Comparison of ENCODE assay signal across 19 mouse cellular contexts in genomic region chr2:25169778-25170177, GRCm38 (mm10). TPM values are rescaled to one million over a fixed set of nuclear protein-coding genes. Genes with fewer than 3 reads are reported as not detected.
DNase-seq lines count a peak whose midpoint lies in the region; ATAC-seq and TF ChIP-seq lines count a peak whose summit lies in the region.
"Had no signal": no experiment of that assay in that cellular context is flagged by ENCODE, and none has a peak within 500 bp of the region (broad histone marks: within the 10 kb centered on the region; RNA-seq: fewer than 3 reads in every experiment).

No protein-coding gene starts in this region.

- DNase-seq in forebrain, embryonic 11.5 days (ENCODE audit: low spot score) = peak; percentile 61
- peak; percentile 23 for DNase-seq in liver, postnatal 0 days
- no peak for DNase-seq in liver
- DNase-seq in forebrain, embryonic 14.5 days (ENCODE audit: low spot score) = no peak
- DNase-seq in retina, embryonic 14.5 days (ENCODE audit: low spot score) = peak; percentile 76
- DNase-seq in right cerebral cortex, postnatal 25 days = no peak
- DNase-seq in adrenal gland, adult 18-20 months (ENCODE audit: low spot score in 2 of 2) = no peak
- DNase-seq: cerebellum, postnatal 36 days; gastrocnemius, postnatal 25 days; kidney, adult 2 months; liver, embryonic 13.5 days; spleen, adult 18-20 months had no signal

- no peak for TF ChIP-seq CTCF in liver, postnatal 0 days (IDR thresholded peaks at IDR 0.05; ENCODE audit: low read depth)

- ATAC-seq in forebrain, embryonic 11.5 days (replicated peaks; ENCODE audit: low FRiP score) = no peak
- ATAC-seq in forebrain, embryonic 16.5 days = no peak
- ATAC-seq in liver, postnatal 0 days = no peak
- ATAC-seq in forebrain, embryonic 14.5 days = no peak

- no peak overlapping the region for H3K4me3 ChIP-seq in forebrain, embryonic 11.5 days (ENCODE audit: low read depth, low read length)
- H3K4me3 ChIP-seq in forebrain, embryonic 16.5 days (replicated peaks; ENCODE audit: low read length) = no peak overlapping the region
- no peak overlapping the region for H3K4me3 ChIP-seq in liver, postnatal 0 days (ENCODE audit: low read depth, low read length)
- H3K4me3 ChIP-seq in forebrain, embryonic 14.5 days (ENCODE audit: low read depth, low read length) = no peak overlapping the region
- H3K4me3 ChIP-seq: erythroblast, embryonic 14.5 days; liver, embryonic 13.5 days had no signal

- TF ChIP-seq EP300 in liver, postnatal 0 days (IDR thresholded peaks at IDR 0.05; ENCODE audit: low read depth) = no peak

- no peak overlapping the region for H3K4me2 ChIP-seq in forebrain, embryonic 11.5 days (ENCODE audit: low read depth, low read length, severe bottlenecking)
- no peak overlapping the region for H3K4me2 ChIP-seq in forebrain, embryonic 16.5 days (ENCODE audit: low read length)
- H3K4me2 ChIP-seq in liver, postnatal 0 days (ENCODE audit: low read depth, low read length) = no peak overlapping the region
- no peak overlapping the region for H3K4me2 ChIP-seq in forebrain, embryonic 14.5 days (ENCODE audit: low read length)
- H3K4me2 ChIP-seq: liver, embryonic 13.5 days had no signal

- no peak overlapping the region for H3K27ac ChIP-seq in forebrain, embryonic 11.5 days (ENCODE audit: low read depth, low read length)
- H3K27ac ChIP-seq in forebrain, embryonic 16.5 days (ENCODE audit: low read length) = no peak overlapping the region
- H3K27ac ChIP-seq in liver, postnatal 0 days (ENCODE audit: low read depth) = no peak overlapping the region
- peak overlapping the region; percentile 52; the same call in 1 of the 2 replicates for H3K27ac ChIP-seq in forebrain, embryonic 14.5 days (ENCODE audit: low read depth, low read length)
- H3K27ac ChIP-seq: liver, embryonic 13.5 days had no signal

- no peaks in the 10 kb centered on the region for H3K9me3 ChIP-seq in forebrain, embryonic 11.5 days (ENCODE audit: control insufficient read depth, low read length)
- no peaks in the 10 kb centered on the region for H3K9me3 ChIP-seq in forebrain, embryonic 16.5 days (ENCODE audit: control insufficient read depth, low read length)
- H3K9me3 ChIP-seq in liver, postnatal 0 days (ENCODE audit: low read length) = no peaks in the 10 kb centered on the region
- H3K9me3 ChIP-seq in forebrain, embryonic 14.5 days (replicated peaks; ENCODE audit: control insufficient read depth, low read length) = no peaks in the 10 kb centered on the region
- H3K9me3 ChIP-seq: G1E; liver, embryonic 13.5 days had no signal

- H3K4me1 ChIP-seq in forebrain, embryonic 11.5 days (replicated peaks; ENCODE audit: control insufficient read depth, insufficient read depth, low read length) = peaks cover 22% of the 10 kb centered on the region
- H3K4me1 ChIP-seq in forebrain, embryonic 16.5 days (replicated peaks; ENCODE audit: control insufficient read depth, insufficient read depth, low read length) = peaks cover 20% of the 10 kb centered on the region
- peaks cover 56% of the 10 kb centered on the region for H3K4me1 ChIP-seq in liver, postnatal 0 days (ENCODE audit: insufficient read depth)
- H3K4me1 ChIP-seq in forebrain, embryonic 14.5 days (ENCODE audit: control insufficient read depth, insufficient read depth, low read length) = peaks cover 23% of the 10 kb centered on the region

- WGBS in forebrain, embryonic 11.5 days = 6% methylated on average over 5 of the region's 5 CpGs
- WGBS in forebrain, embryonic 16.5 days = 15% methylated on average over 5 of the region's 5 CpGs
- 57% methylated on average over 5 of the region's 5 CpGs for WGBS in liver, postnatal 0 days (ENCODE audit: insufficient replicate concordance)
- 18% methylated on average over 5 of the region's 5 CpGs for WGBS in forebrain, embryonic 14.5 days

- H3K9ac ChIP-seq in forebrain, embryonic 11.5 days (ENCODE audit: low read length) = no peak overlapping the region
- H3K9ac ChIP-seq in forebrain, embryonic 16.5 days (replicated peaks; ENCODE audit: low read depth, low read length) = no peak overlapping the region
- no peak overlapping the region for H3K9ac ChIP-seq in liver, postnatal 0 days (replicated peaks)
- no peak overlapping the region for H3K9ac ChIP-seq in forebrain, embryonic 14.5 days (ENCODE audit: low read length)
- H3K9ac ChIP-seq: liver, embryonic 13.5 days had no signal

- no peaks in the 10 kb centered on the region for H3K27me3 ChIP-seq in forebrain, embryonic 11.5 days (ENCODE audit: control insufficient read depth, insufficient read depth, low read length)
- H3K27me3 ChIP-seq in forebrain, embryonic 16.5 days (replicated peaks; ENCODE audit: control insufficient read depth, insufficient read depth, low read length) = no peaks in the 10 kb centered on the region
- H3K27me3 ChIP-seq in liver, postnatal 0 days (ENCODE audit: insufficient read depth, low read length) = no peaks in the 10 kb centered on the region
- no peaks in the 10 kb centered on the region for H3K27me3 ChIP-seq in forebrain, embryonic 14.5 days (replicated peaks; ENCODE audit: control insufficient read depth, insufficient read depth, low read length)
- H3K27me3 ChIP-seq: liver, embryonic 13.5 days had no signal

- no peaks in the 10 kb centered on the region for H3K36me3 ChIP-seq in forebrain, embryonic 11.5 days (ENCODE audit: control insufficient read depth, insufficient read depth, low read length)
- H3K36me3 ChIP-seq in forebrain, embryonic 16.5 days (ENCODE audit: control insufficient read depth, insufficient read depth) = no peaks in the 10 kb centered on the region
- H3K36me3 ChIP-seq in liver, postnatal 0 days (replicated peaks; ENCODE audit: insufficient read depth, low read length) = no peaks in the 10 kb centered on the region
- H3K36me3 ChIP-seq in forebrain, embryonic 14.5 days (ENCODE audit: control insufficient read depth, insufficient read depth, low read length) = no peaks in the 10 kb centered on the region
- H3K36me3 ChIP-seq: G1E; liver, embryonic 13.5 days had no signal

RNA-seq across cellular contexts. Expression of gene Nrarp, which starts 10.8 kb away (rescaled TPM):
- polyA plus RNA-seq in forebrain, embryonic 11.5 days (2014; fragmentation: Nextera tagmentation; extraction: Ambion mirVana) = 63.6 and 72.1 TPM in 2 replicates
- polyA plus RNA-seq in forebrain, embryonic 16.5 days (2015; fragmentation: Nextera tagmentation; extraction: Ambion mirVana) = 15.8 and 22.0 TPM in 2 replicates
- polyA plus RNA-seq in liver, postnatal 0 days (2015; fragmentation: Nextera tagmentation; extraction: Ambion mirVana) = 1.3 and 1.7 TPM in 2 replicates
- polyA plus RNA-seq in forebrain, embryonic 14.5 days (2014; fragmentation: Nextera tagmentation; extraction: Ambion mirVana) = 18.6 and 22.1 TPM in 2 replicates
- 1 to 10 TPM; 2.3 to 3.5 TPM for total RNA-seq in adrenal gland, adult 18-20 months (2021)
- polyA plus RNA-seq: G1E had no signal

RNA-seq across cellular contexts. Expression of gene Tor4a, which starts 26.9 kb away (rescaled TPM):
- 1.3 and 1.5 TPM in 2 replicates for polyA plus RNA-seq in forebrain, embryonic 11.5 days (2014; fragmentation: Nextera tagmentation; extraction: Ambion mirVana)
- 0.85 and 1.6 TPM in 2 replicates for polyA plus RNA-seq in forebrain, embryonic 16.5 days (2015; fragmentation: Nextera tagmentation; extraction: Ambion mirVana)
- 5.4 and 6.0 TPM in 2 replicates for polyA plus RNA-seq in liver, postnatal 0 days (2015; fragmentation: Nextera tagmentation; extraction: Ambion mirVana)
- polyA plus RNA-seq in forebrain, embryonic 14.5 days (2014; fragmentation: Nextera tagmentation; extraction: Ambion mirVana) = 0.97 and 1.9 TPM in 2 replicates
- total RNA-seq in adrenal gland, adult 18-20 months (2021) = 10 to 100 TPM; 11.6 to 19.5 TPM

RNA-seq across cellular contexts. Expression of gene Nelfb, which starts 41.5 kb away (rescaled TPM):
- 110 TPM in 2 replicates for polyA plus RNA-seq in forebrain, embryonic 11.5 days (2014; fragmentation: Nextera tagmentation; extraction: Ambion mirVana)
- polyA plus RNA-seq in forebrain, embryonic 16.5 days (2015; fragmentation: Nextera tagmentation; extraction: Ambion mirVana) = 91.7 and 101 TPM in 2 replicates
- polyA plus RNA-seq in liver, postnatal 0 days (2015; fragmentation: Nextera tagmentation; extraction: Ambion mirVana) = 19.3 and 22.3 TPM in 2 replicates
- polyA plus RNA-seq in forebrain, embryonic 14.5 days (2014; fragmentation: Nextera tagmentation; extraction: Ambion mirVana) = 68.8 and 73.5 TPM in 2 replicates
- total RNA-seq in adrenal gland, adult 18-20 months (2021) = 10 to 100 TPM; 48.8 to 49.5 TPM

RNA-seq across cellular contexts. Expression of gene Stpg3, which starts 44.7 kb away (rescaled TPM):
- polyA plus RNA-seq in forebrain, embryonic 11.5 days (2014; fragmentation: Nextera tagmentation; extraction: Ambion mirVana) = not detected in 2 replicates
- not detected in 2 replicates for polyA plus RNA-seq in forebrain, embryonic 16.5 days (2015; fragmentation: Nextera tagmentation; extraction: Ambion mirVana)
- not detected in 2 replicates for polyA plus RNA-seq in liver, postnatal 0 days (2015; fragmentation: Nextera tagmentation; extraction: Ambion mirVana)
- polyA plus RNA-seq in forebrain, embryonic 14.5 days (2014; fragmentation: Nextera tagmentation; extraction: Ambion mirVana) = not detected in 2 replicates
- not detected for total RNA-seq in adrenal gland, adult 18-20 months (2021)
- total RNA-seq: G1E; gastrocnemius, postnatal 25 days; heart, postnatal 14 days; megakaryocyte, adult 5-6 weeks had no signal
- polyA plus RNA-seq: erythroblast, embryonic 14.5 days; G1E; liver, embryonic 13.5 days had no signal

RNA-seq across cellular contexts. Expression of gene Fam166a, which starts 48.8 kb away (rescaled TPM):
- 0.88 and 1.3 TPM in 2 replicates for polyA plus RNA-seq in forebrain, embryonic 11.5 days (2014; fragmentation: Nextera tagmentation; extraction: Ambion mirVana)
- polyA plus RNA-seq in forebrain, embryonic 16.5 days (2015; fragmentation: Nextera tagmentation; extraction: Ambion mirVana) = not detected in 2 replicates
- not detected in 2 replicates for polyA plus RNA-seq in liver, postnatal 0 days (2015; fragmentation: Nextera tagmentation; extraction: Ambion mirVana)
- 1.1 TPM in 1 of 2 replicates, not detected in the other for polyA plus RNA-seq in forebrain, embryonic 14.5 days (2014; fragmentation: Nextera tagmentation; extraction: Ambion mirVana)
- total RNA-seq in adrenal gland, adult 18-20 months (2021) = not detected
- total RNA-seq: G1E; gastrocnemius, postnatal 25 days; heart, postnatal 14 days; layer of hippocampus, adult 8-10 months; left cerebral cortex, postnatal 14 days had no signal
- polyA plus RNA-seq: erythroblast, embryonic 14.5 days; G1E; liver, embryonic 13.5 days had no signal

Comparison
In these comparisons a context has a peak if more than half of its experiments do, and no peak if none do; other contexts are left out.
1. DNase-seq: peak in forebrain, embryonic 11.5 days (single experiment), liver, postnatal 0 days (single experiment) and retina, embryonic 14.5 days (single experiment); none in liver (single experiment), forebrain, embryonic 14.5 days (single experiment), right cerebral cortex, postnatal 25 days (single experiment) and adrenal gland, adult 18-20 months (0 of 2).